Mouse (Mus musculus): ENCODE measurements around the gene Neu1. TPM values are rescaled to one million over a fixed set of nuclear protein-coding genes. Genes with fewer than 3 reads are reported as not detected.
"Not testable (repeated sequence)": the region's sequence is repeated elsewhere in the genome, so short reads cannot be mapped to it uniquely, and the experiment has no call there.

Neu1 gene
- polyA plus RNA-seq, 1 experiment from 2014 or later, result 12.8 TPM

DNA sequence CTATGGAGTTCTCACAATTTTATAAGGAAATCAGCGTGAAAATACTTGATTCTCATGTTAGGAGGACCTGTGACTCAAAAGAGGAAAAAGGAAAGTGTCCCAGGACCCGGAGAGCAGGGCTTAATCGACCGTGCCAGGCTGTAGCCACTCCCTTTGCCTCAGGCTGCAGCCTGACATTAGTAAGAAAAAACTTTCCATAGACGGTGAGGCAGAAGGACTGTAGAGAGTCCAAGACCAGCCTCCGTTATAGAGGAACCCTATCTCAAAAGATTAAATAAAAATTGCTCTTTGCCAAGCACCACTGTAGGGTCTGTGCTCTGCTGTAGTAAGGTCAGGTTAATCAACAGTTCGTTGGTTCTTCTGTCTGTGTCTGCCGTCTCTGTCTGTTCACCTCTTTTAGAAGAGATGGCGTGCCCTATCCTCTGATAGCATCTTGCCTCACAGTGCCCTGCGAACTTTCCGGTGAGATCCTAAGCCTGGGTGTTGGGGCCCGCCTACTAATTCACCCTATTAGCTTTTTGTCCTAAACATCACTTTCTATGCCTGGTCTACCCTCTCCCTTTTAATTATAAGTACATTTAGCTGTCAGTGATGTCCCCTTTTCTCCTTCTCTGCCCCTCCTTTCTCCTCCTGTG, 28.9 kb downstream of the Neu1 start:
- peak; percentile 61 for DNase-seq (ENCODE audit: low spot score)
- peak overlapping the region; percentile 43; the same call in 1 of the 2 replicates for H3K27ac ChIP-seq (ENCODE audit: low read depth, low read length)
- H3K4me2 ChIP-seq (ENCODE audit: low read depth, low read length, severe bottlenecking), result peak overlapping the region; percentile 84
- peaks cover 6% of the 10 kb centered on the region; the same call in 1 of the 2 replicates for H3K4me1 ChIP-seq (replicated peaks; ENCODE audit: control insufficient read depth, insufficient read depth, low read length)
- peaks cover 8% of the 10 kb centered on the region; the same call in 1 of the 2 replicates for H3K27me3 ChIP-seq (ENCODE audit: control insufficient read depth, insufficient read depth, low read length)
- peak overlapping the region; percentile 20; the same call in 1 of the 2 replicates for H3K9ac ChIP-seq (ENCODE audit: low read length)
- 0 out of 2 replicates have a peak, but pooled peaks have one; percentile 5 for ATAC-seq (replicated peaks; ENCODE audit: low FRiP score)
- no peaks in the 10 kb centered on the region for H3K36me3 ChIP-seq (ENCODE audit: control insufficient read depth, insufficient read depth, low read length)
- H3K4me3 ChIP-seq (ENCODE audit: low read depth, low read length), result peak overlapping the region; percentile 41
- 12% methylated on average over 12 of the region's 12 CpGs for WGBS
- no peaks in the 10 kb centered on the region for H3K9me3 ChIP-seq (ENCODE audit: control insufficient read depth, low read length)

DNA sequence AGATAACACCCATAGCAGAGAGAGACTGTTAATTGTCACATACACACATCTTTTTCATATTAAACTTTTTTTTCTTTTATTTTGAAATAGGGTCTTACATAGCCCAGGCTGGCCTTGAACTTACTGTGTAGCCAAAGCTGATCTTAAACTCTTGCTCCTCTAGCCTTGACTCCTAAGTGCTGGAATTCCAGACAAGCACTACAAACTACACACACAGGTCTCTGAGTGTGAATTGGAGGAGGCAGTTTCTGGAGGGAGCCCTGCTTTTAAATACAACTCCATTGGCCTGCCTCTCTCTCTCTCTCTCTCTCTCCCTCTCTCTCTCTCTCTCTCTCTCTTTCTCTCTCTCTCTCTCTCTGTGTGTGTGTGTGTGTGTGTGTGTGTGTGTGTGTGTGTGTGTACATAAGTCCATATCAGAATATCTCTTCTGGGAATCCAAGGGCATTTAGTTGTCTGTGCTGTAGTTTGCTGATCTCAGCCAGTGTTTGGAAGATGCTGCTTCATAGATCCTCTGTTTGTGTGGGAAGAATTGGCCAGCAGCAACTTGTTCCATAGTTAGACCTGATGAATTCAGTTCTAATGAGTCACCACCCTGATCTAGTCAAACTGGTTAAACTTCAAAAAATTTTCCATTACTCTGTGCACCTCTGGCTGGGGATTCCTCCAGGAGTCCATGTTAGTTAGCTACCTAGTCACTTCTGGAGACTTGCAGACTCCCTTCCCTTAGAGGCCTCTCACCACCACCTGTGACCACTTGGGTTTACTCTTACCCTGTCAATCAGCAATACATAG, 29.8 kb downstream of the Neu1 start:
- H3K27me3 ChIP-seq (ENCODE audit: control insufficient read depth, insufficient read depth, low read length), result peaks cover 4% of the 10 kb centered on the region; the same call in 1 of the 2 replicates
- no peaks in the 10 kb centered on the region for H3K36me3 ChIP-seq (ENCODE audit: control insufficient read depth, insufficient read depth, low read length)
- H3K9ac ChIP-seq (ENCODE audit: low read length), result no peak overlapping the region
- DNase-seq (ENCODE audit: low spot score) (no peak), ATAC-seq (replicated peaks; ENCODE audit: low FRiP score) (no peak)
- H3K4me1 ChIP-seq (replicated peaks; ENCODE audit: control insufficient read depth, insufficient read depth, low read length), result peaks cover 6% of the 10 kb centered on the region; the same call in 1 of the 2 replicates
- H3K27ac ChIP-seq (ENCODE audit: low read depth, low read length), result no peak overlapping the region
- no peak overlapping the region for H3K4me3 ChIP-seq (ENCODE audit: low read depth, low read length)
- no peaks in the 10 kb centered on the region for H3K9me3 ChIP-seq (ENCODE audit: control insufficient read depth, low read length)
- H3K4me2 ChIP-seq (ENCODE audit: low read depth, low read length, severe bottlenecking), result no peak overlapping the region

DNA sequence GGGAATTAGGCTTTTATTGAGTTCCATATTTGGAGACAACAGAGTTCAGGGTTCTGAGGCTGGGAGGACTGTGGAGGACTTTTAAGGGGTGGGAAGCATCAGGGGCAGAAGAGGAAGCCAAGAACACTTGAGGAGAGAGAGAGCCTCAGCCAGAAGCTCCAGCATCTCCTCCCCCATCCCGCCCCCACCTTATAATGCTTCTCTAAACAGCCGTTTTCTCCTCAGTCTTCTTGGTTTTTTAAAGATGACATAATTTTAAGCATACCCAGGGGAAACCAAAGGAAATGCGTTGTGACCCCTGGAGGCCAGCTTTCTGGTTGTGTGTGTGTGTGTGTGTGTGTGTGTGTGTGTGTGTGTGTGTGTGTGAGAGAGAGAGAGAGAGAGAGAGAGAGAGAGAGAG, 31.1 kb downstream of the Neu1 start:
- no peak for ATAC-seq (replicated peaks; ENCODE audit: low FRiP score)
- Histone ChIP-seq H3K36me3 (ENCODE audit: control insufficient read depth, insufficient read depth, low read length) (no peaks in the 10 kb centered on the region), H3K27ac (ENCODE audit: low read depth, low read length) (no peak overlapping the region), H3K9me3 (ENCODE audit: control insufficient read depth, low read length) (no peaks in the 10 kb centered on the region), H3K27me3 (ENCODE audit: control insufficient read depth, insufficient read depth, low read length) (no peaks in the 10 kb centered on the region), H3K4me2 (ENCODE audit: low read depth, low read length, severe bottlenecking) (no peak overlapping the region), H3K4me1 (replicated peaks; ENCODE audit: control insufficient read depth, insufficient read depth, low read length) (peaks cover 6% of the 10 kb centered on the region; the same call in 1 of the 2 replicates), H3K4me3 (ENCODE audit: low read depth, low read length) (no peak overlapping the region), H3K9ac (ENCODE audit: low read length) (no peak overlapping the region)
- no peak for DNase-seq (ENCODE audit: low spot score)
- 19% methylated on average over 3 of the region's 3 CpGs for WGBS

DNA sequence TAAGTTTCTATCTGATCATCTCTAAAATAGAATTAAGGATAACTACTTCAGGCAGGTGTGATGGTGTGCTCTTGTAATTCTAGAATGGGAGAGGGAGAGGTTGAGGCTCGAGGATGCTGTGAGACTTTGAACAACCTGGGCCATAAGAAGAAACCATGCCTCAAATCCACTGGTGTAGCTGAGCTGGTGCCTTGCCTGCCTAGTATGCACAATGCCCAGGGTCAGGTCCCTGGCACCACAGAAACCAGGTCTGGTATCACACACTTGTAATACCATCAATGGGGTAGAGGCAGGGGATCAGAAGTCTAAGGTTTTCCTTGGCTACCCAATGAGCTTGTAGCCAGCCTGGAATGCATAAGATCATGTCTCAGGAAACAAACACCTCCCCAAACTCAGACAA, 31.8 kb downstream of the Neu1 start:
- H3K27ac ChIP-seq (ENCODE audit: low read depth, low read length), result no peak overlapping the region
- H3K4me2 ChIP-seq (ENCODE audit: low read depth, low read length, severe bottlenecking), result no peak overlapping the region
- peaks cover under 1% of the 10 kb centered on the region; the same call in 1 of the 2 replicates for H3K27me3 ChIP-seq (ENCODE audit: control insufficient read depth, insufficient read depth, low read length)

DNA sequence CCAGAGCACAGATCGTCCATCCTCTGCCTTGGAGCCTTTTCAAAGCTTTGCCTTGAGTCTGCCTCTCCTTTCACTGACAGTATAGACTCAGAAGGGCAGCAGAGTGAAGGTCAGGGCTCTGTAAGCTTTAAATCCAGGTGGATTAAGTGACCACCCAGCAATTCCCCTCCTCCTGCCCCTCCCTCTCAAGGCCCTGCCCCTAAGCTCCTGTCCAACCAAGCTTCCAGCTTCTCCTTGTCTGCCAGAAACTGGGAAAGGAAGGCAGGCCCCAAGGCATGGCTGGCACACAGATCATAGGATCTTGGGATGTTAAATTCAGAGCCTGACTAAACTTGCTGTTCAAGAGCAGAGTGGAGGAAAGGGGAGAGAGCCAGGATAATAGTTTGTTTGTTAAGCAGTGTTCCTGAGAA, 33.6 kb downstream of the Neu1 start:
- DNase-seq (ENCODE audit: low spot score), result no peak
- H3K27me3 ChIP-seq (ENCODE audit: control insufficient read depth, insufficient read depth, low read length), result peaks cover 18% of the 10 kb centered on the region
- H3K9ac ChIP-seq (ENCODE audit: low read length), result no peak overlapping the region
- no peak overlapping the region for H3K4me2 ChIP-seq (ENCODE audit: low read depth, low read length, severe bottlenecking)
- no peaks in the 10 kb centered on the region for H3K9me3 ChIP-seq (ENCODE audit: control insufficient read depth, low read length)
- WGBS, result 13% methylated on average over 1 of the region's 1 CpGs
- no peak for ATAC-seq (replicated peaks; ENCODE audit: low FRiP score)
- H3K27ac ChIP-seq (ENCODE audit: low read depth, low read length), result no peak overlapping the region
- H3K36me3 ChIP-seq (ENCODE audit: control insufficient read depth, insufficient read depth, low read length), result no peaks in the 10 kb centered on the region
- H3K4me1 ChIP-seq (replicated peaks; ENCODE audit: control insufficient read depth, insufficient read depth, low read length), result peaks cover 6% of the 10 kb centered on the region; the same call in 1 of the 2 replicates
- H3K4me3 ChIP-seq (ENCODE audit: low read depth, low read length), result no peak overlapping the region

More for the DNA sequence above, 31.8 kb downstream of the Neu1 start:
- Histone ChIP-seq H3K36me3 (ENCODE audit: control insufficient read depth, insufficient read depth, low read length) (no peaks in the 10 kb centered on the region), H3K4me1 (replicated peaks; ENCODE audit: control insufficient read depth, insufficient read depth, low read length) (peaks cover 6% of the 10 kb centered on the region; the same call in 1 of the 2 replicates), H3K9ac (ENCODE audit: low read length) (no peak overlapping the region), H3K9me3 (ENCODE audit: control insufficient read depth, low read length) (no peaks in the 10 kb centered on the region), H3K4me3 (ENCODE audit: low read depth, low read length) (no peak overlapping the region)
- 59% methylated on average over 1 of the region's 1 CpGs for WGBS
- no peak for ATAC-seq (replicated peaks; ENCODE audit: low FRiP score)
- DNase-seq (ENCODE audit: low spot score), result no peak

DNA sequence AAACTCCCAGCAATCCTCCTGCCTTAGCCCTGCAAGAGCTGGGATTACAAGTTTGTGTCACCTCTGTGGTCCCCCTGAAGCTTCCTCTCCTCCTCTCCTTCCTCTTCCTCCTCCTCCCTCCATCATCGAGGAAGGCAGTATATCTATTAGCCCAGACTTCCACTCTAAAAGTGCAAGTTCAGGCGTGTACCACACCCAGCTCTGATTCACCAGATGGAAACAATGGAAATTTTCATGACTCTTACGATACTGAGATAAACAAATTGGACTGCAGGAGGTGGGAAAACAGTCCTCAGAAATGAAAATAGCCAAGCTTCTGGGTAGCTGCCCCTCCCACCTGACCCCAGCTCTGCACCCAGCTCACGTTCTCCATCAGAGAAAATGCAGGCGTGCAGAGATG, 34.6 kb downstream of the Neu1 start:
- H3K9me3 ChIP-seq (ENCODE audit: control insufficient read depth, low read length), result no peaks in the 10 kb centered on the region
- H3K4me1 ChIP-seq (replicated peaks; ENCODE audit: control insufficient read depth, insufficient read depth, low read length), result no peaks in the 10 kb centered on the region
- DNase-seq (ENCODE audit: low spot score) (no peak), ATAC-seq (replicated peaks; ENCODE audit: low FRiP score) (no peak)
- H3K27me3 ChIP-seq (ENCODE audit: control insufficient read depth, insufficient read depth, low read length), result peaks cover 20% of the 10 kb centered on the region
- no peak overlapping the region for H3K27ac ChIP-seq (ENCODE audit: low read depth, low read length)
- H3K4me3 ChIP-seq (ENCODE audit: low read depth, low read length), result no peak overlapping the region
- no peak overlapping the region for H3K9ac ChIP-seq (ENCODE audit: low read length)
- no peak overlapping the region for H3K4me2 ChIP-seq (ENCODE audit: low read depth, low read length, severe bottlenecking)
- no peaks in the 10 kb centered on the region for H3K36me3 ChIP-seq (ENCODE audit: control insufficient read depth, insufficient read depth, low read length)
- 78% methylated on average over 5 of the region's 5 CpGs for WGBS

DNA sequence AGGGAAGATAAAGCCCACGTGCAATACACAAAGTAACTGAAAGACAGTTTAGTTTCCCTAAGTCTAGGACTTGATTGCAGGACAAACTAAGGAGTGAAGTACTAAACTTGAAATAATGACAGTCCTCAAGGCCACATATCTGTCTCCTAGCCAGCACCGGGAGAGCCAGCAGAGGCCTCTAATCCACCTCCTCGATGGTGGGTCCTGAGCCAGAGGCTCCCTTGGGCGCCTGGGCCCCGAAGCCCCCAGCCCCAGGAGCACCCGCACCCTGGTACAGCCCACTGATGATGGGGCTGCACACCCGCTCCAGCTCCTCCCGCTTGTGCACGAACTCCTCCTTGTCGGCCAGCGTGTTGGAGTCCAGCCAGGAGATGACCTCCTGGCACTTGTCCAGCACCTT, 38.8 kb downstream of the Neu1 start, which contains the start of gene Gm20481:
Gene Gm20481, plus strand, starts transcription at position 91 of the 400 bp plus-strand sequence.
- DNase-seq (ENCODE audit: low spot score), result peak; percentile 42
- H3K9ac ChIP-seq (ENCODE audit: low read length); ATAC-seq (replicated peaks; ENCODE audit: low FRiP score); H3K4me1 ChIP-seq (replicated peaks; ENCODE audit: control insufficient read depth, insufficient read depth, low read length); H3K4me2 ChIP-seq (ENCODE audit: low read depth, low read length, severe bottlenecking); H3K36me3 ChIP-seq (ENCODE audit: control insufficient read depth, insufficient read depth, low read length); H3K4me3 ChIP-seq (ENCODE audit: low read depth, low read length); H3K9me3 ChIP-seq (ENCODE audit: control insufficient read depth, low read length); H3K27ac ChIP-seq (ENCODE audit: low read depth, low read length): not testable (repeated sequence)
- WGBS, result 75% methylated on average over 6 of the region's 11 CpGs
- peaks cover 20% of the 10 kb centered on the region for H3K27me3 ChIP-seq (ENCODE audit: control insufficient read depth, insufficient read depth, low read length)

DNA sequence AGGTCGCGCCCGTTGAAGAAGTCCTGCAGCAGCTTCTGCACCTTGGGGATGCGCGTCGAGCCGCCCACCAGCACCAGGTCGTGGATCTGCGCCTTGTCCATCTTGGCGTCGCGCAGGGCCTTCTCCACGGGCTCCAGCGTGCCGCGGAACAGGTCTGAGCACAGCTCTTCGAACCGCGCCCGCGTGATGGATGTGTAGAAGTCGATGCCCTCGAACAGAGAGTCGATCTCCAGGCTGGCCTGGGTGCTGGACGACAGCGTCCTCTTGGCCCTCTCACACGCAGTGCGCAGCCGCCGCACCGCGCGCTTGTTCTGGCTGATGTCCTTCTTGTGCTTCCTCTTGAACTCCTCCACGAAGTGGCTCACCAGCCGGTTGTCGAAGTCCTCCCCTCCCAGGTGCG, 39.8 kb downstream of the Neu1 start:
- not testable (repeated sequence) for H3K9ac ChIP-seq (ENCODE audit: low read length); H3K27ac ChIP-seq (ENCODE audit: low read depth, low read length); ATAC-seq (replicated peaks; ENCODE audit: low FRiP score); H3K9me3 ChIP-seq (ENCODE audit: control insufficient read depth, low read length); H3K4me1 ChIP-seq (replicated peaks; ENCODE audit: control insufficient read depth, insufficient read depth, low read length); H3K4me3 ChIP-seq (ENCODE audit: low read depth, low read length); H3K36me3 ChIP-seq (ENCODE audit: control insufficient read depth, insufficient read depth, low read length); DNase-seq (ENCODE audit: low spot score); H3K4me2 ChIP-seq (ENCODE audit: low read depth, low read length, severe bottlenecking)
- WGBS, result 36% methylated on average over 11 of the region's 37 CpGs
- peaks cover 20% of the 10 kb centered on the region for H3K27me3 ChIP-seq (ENCODE audit: control insufficient read depth, insufficient read depth, low read length)

Measured in forebrain, embryonic 11.5 days (tissue).